Mouse (Mus musculus): ENCODE measurements around the gene Ndufv2.

Gene Ndufv2

DNA sequence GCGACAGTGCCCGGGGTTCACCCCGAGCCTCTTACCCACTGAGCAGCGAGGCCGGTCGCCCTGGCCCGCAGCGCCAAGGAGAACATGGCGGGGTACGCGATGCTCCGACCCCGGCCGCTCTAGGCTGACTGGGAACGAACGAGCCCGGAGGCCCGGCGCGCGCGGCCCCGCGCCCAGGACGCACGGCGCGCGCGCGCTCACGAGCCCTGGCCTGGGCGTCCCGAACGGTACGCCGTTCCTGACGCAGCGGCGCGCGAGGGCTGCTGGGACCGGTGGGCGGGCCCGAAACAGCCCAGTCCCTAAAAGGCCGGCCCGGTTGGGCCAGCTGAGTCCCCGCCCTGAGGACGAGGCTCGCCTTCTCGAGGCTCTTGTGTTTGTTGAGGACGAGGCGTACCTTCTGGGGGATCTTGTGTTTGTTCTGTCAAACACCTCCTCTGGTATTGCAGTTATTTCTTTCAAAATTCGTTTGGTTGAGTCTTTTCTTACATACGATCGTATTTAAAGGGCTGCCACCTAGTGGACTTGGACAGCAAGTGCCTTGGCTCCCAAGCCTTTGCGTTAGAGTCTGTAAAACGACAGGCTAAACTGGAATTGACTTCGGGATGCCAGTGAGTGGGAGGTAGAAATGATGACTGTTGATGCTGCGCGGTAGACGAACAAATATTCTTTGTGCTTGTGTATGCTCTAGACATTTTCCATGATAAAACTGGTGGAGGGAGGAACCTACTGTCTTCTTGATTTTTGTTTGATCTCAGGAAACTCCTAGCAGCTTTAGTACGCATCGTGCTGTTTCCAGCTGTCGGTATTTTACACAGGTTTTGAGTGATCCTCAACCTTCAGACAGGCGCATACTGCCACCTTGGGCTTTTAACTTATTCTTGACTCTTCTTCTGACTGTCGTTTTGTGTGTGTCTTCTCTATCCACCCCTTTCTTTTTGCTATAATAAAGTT lies at the start of gene Ndufv2:
Gene Ndufv2, minus strand, starts transcription at position 180 of the 951 bp plus-strand sequence.
- in situ Hi-C loops (cut with MboI, MseI), result loop anchor here in 1 of 2 experiments (5.0 to 25.0 kb wide), 2 partner anchors 34 to 489 kb away; partner anchors contain the start of gene Vapa

DNA sequence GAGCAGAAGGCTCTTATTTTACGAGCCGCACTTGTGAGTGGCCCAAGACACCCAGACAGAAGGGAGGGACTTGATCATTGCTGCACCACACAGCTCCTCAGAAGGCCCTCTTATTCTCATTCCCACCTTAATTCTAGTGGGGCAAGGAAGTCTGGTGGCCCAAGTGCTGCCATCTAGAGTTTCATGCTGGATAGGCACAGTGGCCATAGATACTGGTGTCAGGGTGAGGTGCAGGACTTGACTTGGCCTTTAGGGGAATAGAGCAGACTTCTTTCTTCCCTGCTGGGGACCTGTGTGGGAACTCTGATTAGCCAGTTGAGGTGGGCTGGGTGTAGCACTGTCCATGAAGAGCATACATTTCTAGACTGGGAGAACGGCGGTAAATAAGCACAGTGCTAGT lies 29.9 kb upstream of the Ndufv2 start:
- in situ Hi-C loops (cut with MboI, MseI), result no loop called here

DNA sequence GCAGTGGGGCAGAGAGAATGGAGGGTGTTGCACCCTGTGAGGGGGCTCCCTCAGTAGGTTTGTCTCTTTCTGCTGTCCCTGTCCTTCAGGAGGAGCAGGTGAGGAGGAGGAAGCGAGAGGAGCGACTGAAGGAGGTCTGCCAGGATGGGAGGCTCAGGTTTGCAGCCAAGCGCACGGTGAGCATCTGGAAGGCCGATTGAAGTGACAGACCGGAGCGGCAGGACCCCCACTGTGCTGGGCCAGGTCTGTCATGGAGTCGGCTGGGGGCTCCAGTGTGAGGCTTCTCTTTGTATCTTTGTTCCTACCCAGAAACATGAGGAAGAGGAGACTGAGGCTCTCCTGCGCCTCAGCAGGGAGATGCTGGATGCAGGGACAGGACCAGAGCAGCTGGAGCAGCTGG lies 29.0 kb upstream of the Ndufv2 start:
- in situ Hi-C loops (cut with MboI, MseI), result no loop called here

DNA sequence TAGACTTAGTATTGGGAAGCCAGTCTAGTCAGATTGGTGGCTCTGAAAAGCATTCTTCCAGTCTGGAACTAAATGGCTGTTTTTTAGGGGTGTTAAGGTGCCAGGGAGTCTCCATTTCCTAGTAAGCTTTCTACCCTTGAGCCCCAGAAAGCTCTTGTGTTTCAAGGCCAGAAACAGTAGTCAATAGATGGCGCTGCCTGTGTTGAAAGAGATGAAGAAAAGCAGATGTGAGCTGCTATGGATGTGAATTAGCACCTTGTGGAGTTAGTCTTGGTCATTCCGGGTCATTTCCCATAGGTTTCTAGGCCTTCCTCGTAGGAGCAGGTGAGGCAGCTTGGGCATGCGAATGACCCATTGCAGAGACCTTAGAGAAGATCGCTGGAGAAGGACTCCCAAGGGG lies 23.9 kb upstream of the Ndufv2 start:
- in situ Hi-C loops (cut with MboI, MseI), result no loop called here

DNA sequence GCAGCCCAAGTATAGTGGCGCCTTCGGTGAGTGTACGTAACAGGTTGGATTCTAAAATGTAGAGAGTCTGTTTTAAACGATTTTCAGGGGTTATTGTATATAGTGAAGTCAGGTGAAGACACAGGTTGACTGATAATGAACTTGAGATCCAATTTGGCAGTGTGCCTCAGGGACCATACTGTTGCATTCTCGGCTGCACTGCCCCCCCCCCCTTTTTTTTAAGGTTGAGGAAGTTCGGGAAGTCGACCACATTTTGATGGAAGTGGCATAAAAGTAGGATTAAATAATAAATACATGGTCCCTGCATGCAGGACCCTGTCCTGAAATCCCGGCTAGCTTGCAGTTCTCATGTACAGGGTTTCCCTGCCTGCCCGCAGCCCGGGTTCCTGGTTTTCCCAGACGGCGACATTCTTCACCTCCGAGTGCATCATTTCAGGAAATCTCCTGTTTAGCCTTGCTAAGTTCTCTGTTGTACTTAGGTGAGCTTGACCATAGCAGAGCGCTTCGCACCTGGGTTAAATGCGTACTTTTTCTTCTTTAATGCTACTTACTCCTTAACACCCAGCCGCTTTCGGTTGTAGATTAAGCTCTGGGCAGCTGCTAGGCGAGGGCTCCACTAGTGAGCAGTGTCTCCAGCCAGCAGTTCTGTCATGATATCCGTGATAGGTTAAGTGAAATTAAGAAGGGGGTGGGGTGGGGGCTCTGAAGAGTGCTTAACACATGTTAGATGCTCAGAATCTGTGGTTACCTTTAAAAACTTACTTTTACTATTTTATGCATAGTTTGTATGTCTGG lies 22.7 kb upstream of the Ndufv2 start:
- in situ Hi-C loops (cut with MboI, MseI), result loop anchor here in 1 of 2 experiments (25.0 kb wide), 1 partner anchor 512 kb away; the partner anchor contains the start of gene Vapa

DNA sequence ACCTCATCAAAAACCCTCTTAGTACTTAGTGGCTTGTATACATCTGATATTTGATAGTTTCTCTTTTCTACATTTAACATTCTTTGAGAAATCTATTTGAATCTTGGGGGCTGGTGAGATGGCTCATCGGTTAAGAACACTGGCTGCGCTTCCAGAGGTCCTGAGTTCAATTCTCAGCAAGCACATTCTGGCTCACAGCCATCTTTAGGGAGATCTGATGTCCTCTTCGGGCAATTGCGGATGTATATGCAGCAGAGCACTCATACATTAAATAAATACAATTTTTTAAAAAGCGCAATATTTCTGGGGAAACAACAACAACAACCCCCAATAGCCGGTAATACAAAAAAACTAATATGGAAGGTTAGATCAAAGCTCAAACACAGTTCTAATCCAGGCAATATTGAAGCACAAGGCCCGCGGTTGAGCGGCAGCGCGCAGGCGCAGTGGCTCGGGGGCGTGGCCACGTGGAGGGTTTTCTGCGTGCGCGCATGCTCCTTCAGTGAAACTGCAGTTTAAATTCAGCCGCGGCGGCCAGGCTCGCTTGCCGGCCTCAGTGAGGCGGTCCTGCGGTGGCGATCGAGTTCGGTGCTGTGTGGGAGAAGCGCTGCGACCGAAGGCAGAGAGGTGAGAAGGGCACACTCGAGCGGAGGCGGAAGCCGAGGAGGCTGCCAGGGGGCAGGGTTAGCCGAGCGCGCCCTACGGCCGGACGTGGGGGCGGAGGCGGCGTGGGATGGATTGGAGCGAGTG lies 21.9 kb upstream of the Ndufv2 start, which contains the start of gene Ddx11:
Gene Ddx11, plus strand, starts transcription at position 455 of the 750 bp plus-strand sequence.
- in situ Hi-C loops (cut with MboI, MseI), result loop anchor here in 1 of 2 experiments (25.0 kb wide), 1 partner anchor 511 kb away; the partner anchor contains the start of gene Vapa

DNA sequence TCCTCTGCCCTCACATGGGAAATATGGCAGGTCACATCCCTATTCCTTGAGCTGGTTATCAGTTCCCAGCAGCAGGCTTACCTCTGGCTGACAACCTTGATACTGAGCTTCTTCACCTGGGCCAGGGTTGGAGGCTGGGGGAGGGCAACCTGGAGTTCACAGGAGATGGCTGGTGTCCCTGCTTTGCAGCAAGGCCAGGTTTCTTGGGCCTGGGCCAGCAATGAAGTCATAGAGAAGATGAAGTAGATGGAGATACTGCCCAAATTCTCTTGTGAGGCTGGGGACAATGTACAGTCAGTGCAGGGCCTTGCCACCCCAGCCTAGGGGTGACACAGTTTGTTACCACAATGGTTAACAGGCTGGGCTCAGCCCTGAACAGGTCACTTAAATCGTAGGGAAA lies 19.3 kb upstream of the Ndufv2 start:
- in situ Hi-C loops (cut with MboI, MseI), result loop anchor here in 1 of 2 experiments (25.0 kb wide), 1 partner anchor 508 kb away; the partner anchor contains the start of gene Vapa

DNA sequence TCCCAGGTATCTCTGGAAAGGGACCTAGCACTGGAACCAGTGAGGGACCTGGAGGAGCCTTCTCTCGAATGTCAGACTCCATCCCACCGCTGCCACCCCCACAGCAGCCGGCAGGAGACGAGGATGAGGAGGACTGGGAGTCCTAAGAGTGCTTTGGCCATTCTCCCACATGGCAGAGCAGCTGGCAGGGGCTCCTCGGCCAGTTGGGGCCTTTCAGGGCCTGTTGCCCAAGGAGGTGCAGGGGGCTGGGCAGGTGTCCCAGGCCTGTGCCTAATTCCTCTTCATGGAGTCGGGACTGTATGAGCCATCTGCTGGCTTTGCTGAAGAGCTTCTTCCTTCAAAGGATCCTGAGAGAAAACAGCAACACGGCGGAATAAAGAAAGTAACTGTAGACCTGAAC lies 17.6 kb upstream of the Ndufv2 start:
- in situ Hi-C loops (cut with MboI, MseI), result loop anchor here in 1 of 2 experiments (5.0 to 25.0 kb wide), 2 partner anchors 157 to 507 kb away; partner anchors contain the start of gene Vapa

DNA sequence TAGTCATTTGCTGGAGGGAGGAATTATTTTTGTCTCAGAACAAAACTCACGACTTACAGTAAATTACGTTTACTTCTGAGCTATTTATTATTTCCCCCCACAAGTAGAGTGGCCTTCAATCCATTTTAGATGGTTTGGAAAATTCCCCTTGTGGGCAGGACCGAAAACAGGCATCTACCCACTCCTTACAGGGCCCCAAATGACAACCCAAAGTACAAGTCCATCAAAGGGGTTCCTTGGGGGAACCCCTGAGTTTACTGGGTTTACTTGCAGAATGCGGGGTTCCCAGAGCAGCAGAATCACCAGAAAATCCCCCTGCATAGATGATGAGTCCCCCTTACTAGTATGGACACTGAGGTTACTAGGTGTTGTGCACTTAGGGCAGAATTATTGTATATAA lies 10.8 kb upstream of the Ndufv2 start:
- in situ Hi-C loops (cut with MboI, MseI), result loop anchor here in 1 of 2 experiments (5.0 to 25.0 kb wide), 3 partner anchors 255 to 500 kb away; partner anchors contain the start of gene Vapa

DNA sequence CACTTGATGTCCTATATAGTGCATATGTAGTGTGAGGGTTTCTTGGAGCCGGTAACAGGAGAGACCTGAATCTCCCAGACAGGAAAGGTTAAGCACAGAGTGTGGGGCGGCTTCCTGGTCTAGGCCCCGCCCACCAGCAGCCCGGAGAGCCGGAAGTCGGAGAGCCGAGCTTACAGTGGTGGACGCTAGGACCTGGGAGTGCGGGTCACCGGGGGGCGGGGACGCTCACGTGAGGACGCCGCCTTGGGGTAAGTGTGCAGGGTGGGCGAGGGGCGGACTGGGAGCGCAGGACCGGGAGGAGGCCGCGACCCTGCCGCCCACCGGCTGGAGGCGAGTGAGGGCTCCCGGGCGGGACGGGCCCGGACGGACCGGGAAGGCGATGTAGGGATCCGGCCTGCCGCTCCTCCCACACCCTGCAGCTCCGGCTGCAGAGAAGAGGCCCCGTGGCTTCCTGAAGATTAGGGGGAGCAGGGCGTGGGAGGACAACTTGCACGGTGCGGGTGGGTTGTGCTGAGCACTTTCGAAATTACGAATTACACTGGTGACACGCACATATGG lies 10.1 kb upstream of the Ndufv2 start, which contains the start of gene Washc1:
Gene Washc1, plus strand, starts transcription at position 144 of the 558 bp plus-strand sequence.
- in situ Hi-C loops (cut with MboI, MseI), result loop anchor here in 1 of 2 experiments (5.0 to 25.0 kb wide), 3 partner anchors 254 to 499 kb away; partner anchors contain the start of gene Vapa

DNA sequence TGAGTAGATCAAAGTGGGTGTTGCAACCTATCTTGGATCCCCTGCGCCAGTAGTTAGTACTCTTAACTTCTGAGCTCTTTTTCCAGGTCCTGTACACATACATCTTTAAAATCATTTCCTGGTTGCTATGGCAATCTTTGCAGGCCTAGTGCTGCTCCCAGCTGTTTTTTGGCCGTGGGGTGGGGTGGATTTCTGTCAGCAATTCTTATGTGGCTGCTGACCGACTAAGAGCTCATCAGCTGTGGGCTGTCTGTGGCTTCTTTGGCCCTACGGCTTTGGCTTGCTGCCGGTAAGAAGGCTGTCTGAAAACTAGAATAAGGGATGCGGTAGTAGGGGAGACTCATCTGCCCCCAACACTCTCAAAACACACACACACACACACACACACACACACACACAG lies 9.4 kb upstream of the Ndufv2 start:
- in situ Hi-C loops (cut with MboI, MseI), result loop anchor here in 1 of 2 experiments (5.0 to 25.0 kb wide), 3 partner anchors 253 to 498 kb away; partner anchors contain the start of gene Vapa

DNA sequence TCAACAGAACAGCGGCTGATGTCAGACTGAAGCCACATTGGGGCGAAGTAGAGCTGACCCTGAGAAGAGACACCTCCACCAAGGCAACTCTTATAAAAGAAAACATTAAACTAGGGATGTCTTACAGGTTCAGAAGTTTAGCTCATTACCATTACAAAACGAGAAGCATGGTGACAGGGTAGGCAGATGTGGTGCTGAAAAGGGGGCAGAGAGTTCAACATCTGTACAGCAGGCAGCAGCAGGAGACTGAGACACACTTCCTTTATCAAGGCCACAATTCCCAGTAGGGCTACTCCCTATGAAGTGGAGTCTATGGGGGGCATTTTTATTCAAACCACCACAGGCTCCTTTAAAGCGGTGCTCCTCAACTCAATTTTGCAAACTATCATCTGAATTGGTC lies 6.8 kb upstream of the Ndufv2 start:
- in situ Hi-C loops (cut with MboI, MseI), result loop anchor here in 1 of 2 experiments (5.0 to 25.0 kb wide), 2 partner anchors 226 to 496 kb away; partner anchors contain the start of gene Vapa

DNA sequence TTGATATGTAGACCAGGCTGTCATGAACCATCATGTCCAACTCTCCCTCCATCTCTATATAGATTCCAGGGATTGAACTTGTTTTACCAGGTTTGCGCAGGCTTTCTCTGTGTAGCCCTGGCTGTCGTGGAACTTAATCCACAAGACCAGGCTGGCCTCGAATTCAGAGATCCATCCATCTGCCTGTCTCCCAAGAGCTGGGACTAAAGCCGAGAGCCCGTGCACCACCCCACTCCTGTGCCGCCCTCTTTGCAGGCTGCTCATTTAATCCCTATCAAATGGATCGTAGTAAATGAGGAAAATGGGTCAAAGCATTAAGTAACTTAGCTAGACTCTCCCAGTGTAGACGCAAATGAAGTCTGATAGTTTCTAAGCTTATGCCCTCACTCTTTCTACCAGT lies 6.1 kb upstream of the Ndufv2 start:
- in situ Hi-C loops (cut with MboI, MseI), result loop anchor here in 1 of 2 experiments (5.0 to 25.0 kb wide), 2 partner anchors 225 to 495 kb away; partner anchors contain the start of gene Vapa

DNA sequence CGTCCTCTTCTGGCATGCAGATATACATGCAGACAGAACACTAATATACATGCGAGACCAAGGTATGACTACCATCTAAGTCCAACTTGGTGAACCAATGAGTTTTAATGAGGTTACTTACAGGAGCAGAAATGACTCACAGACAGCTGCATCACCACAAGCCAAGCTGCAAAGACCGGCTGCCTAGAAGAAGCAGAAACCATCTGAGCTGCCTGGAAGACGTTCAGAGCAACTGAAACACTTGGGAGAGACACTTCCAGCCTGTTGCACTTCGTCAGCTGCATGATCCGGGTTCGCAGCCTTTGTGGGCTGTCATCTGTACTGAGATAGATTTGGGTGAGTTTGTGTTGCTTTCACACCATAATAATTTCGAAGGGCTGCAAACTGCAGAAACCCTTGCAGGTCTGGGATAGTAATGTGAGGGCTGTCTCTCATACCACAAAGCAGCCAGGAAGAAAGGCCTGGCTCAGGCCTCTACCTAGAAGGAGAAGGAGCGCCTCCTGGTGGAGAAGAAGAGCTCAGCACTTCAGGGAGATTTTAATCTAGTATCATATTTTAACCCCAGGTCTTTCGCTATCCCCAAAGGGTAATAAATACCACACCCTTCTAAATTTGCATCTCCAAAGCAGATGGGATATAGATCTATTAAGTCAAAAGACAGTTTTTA lies 5.4 kb upstream of the Ndufv2 start:
- in situ Hi-C loops (cut with MboI, MseI), result loop anchor here in 1 of 2 experiments (5.0 to 25.0 kb wide), 2 partner anchors 224 to 494 kb away; partner anchors contain the start of gene Vapa

DNA sequence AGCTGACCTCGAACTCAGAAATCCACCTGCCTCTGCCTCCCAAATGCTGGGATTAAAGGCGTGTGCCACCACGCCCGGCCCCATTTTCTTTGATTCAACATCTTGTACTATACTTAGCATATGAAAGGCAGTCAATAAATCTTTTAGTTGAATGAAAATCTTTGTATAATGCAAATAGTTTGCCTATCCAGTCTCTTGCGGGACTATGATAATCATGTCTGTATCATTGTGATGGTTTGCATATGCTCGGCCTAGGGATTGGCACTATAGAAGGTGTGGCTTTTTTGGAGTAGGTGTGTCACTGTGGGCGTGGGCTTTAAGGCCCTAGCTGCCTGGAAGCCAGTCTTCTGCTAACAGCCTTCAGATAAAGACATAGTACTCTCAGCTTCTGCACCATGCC lies 2.7 kb upstream of the Ndufv2 start:
- in situ Hi-C loops (cut with MboI, MseI), result loop anchor here in 1 of 2 experiments (5.0 to 25.0 kb wide), 2 partner anchors 37 to 492 kb away; partner anchors contain the start of gene Vapa

DNA sequence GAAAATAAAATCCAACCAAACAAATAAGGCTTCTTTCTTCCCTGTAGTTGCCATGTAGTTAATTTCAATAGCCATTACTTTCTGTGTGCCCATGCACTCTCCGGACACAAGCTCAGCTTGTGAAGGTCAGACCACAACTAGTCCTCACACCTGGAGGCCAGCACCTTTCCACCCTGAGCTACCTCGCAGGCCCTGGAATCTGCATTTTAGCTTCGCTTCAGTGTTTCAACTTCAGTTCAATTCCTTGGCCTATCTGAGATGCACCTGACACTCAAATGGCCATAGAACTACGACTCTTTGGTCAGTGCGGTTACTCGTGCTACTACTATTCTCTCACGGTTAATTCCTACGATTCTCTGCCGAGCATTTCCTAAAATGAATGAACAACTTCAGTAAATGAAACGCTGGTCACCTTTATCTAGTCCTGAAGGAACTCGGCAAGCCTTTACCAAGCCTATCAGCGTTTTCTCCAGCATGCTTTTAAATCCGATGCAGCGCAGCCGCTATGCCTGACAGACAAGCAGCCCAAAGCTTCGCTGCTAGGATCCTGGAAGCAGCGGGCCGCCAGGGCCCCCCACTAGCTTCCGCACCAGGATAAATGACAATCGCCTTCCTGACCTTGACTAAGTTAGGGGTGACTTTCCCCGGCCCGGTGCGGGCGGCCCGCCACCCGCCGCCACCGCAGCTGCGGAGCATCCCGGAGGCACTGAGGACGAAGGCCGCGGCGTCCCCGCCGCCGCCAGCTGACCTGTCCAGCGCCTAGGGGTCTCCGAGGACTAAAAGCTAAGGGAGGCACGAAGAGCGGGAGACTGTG lies 586 bp downstream of the Ndufv2 start:
- in situ Hi-C loops (cut with MboI, MseI), result loop anchor here in 1 of 2 experiments (5.0 to 25.0 kb wide), 2 partner anchors 33 to 488 kb away; partner anchors contain the start of gene Vapa

DNA sequence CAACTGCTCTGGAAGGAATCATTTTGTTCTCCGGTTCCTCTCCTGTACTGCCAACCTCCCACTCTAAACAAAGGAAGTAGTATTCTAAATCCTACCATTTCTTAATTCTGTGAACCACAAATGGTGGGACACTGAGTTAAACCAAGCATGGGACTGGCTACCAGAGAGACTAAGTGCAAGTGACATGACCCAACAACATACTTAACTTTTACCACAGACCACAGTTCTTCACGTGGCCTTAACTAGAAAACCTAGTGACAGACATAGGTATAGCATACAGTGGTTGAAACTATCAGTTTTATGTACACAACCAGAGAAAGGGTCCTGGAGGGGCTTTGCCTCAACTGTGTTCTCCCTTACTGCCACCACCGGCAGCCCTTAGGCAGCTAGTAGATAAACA lies 8.7 kb downstream of the Ndufv2 start:
- in situ Hi-C loops (cut with MboI, MseI), result no loop called here

DNA sequence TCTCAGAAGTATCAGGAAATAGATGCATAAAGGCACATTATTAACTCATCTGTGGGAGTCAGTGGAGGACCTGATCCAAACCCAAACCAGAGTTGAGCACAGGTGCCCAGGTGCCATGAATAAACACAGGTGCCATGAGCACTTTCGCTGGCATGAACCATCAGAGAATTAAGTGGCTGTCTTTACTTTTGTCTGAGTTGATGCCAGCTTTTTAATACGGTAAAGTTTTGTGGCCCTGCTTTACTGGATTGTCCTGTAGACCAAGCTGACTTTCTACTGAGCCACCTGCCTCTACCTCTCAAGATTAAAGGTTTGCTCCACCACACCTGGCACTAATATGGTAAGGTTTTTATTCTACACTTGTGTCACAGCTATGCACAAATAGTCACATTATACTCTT lies 9.3 kb downstream of the Ndufv2 start:
- in situ Hi-C loops (cut with MboI, MseI), result no loop called here

Data from T-helper 17 cell (primary cell).